Mouse (Mus musculus): ENCODE measurements around the gene Ube2z. TPM values are rescaled to one million over a fixed set of nuclear protein-coding genes. Genes with fewer than 3 reads are reported as not detected.

The Ube2z gene
- total RNA-seq, 2 experiments from 2014 or later, result 56.3 to 59.0 TPM

- no peak for DNase-seq (ENCODE audit: low spot score in 2 of 2)
Measured at GRCm38 (mm10) chr11:96064521-96065214, 520 bp downstream of the Ube2z start.

- no peak for DNase-seq (ENCODE audit: low spot score in 2 of 2)
Measured at GRCm38 (mm10) chr11:96058309-96058708, 6.9 kb downstream of the Ube2z start.

GRCm38 (mm10) chr11:96050854-96051253 is 14.3 kb downstream of the Ube2z start:
- no peak for DNase-seq (ENCODE audit: low spot score in 2 of 2)

- DNase-seq (ENCODE audit: low spot score in 2 of 2), result no peak
Measured at GRCm38 (mm10) chr11:96049939-96050338, 15.2 kb downstream of the Ube2z start.

GRCm38 (mm10) chr11:96047469-96048373 is 17.5 kb downstream of the Ube2z start:
- DNase-seq (ENCODE audit: low spot score in 2 of 2), result no peak

GRCm38 (mm10) chr11:96046793-96047192 is 18.4 kb downstream of the Ube2z start:
- no peak for DNase-seq (ENCODE audit: low spot score in 2 of 2)

GRCm38 (mm10) chr11:96046028-96046427 is 19.2 kb downstream of the Ube2z start:
- DNase-seq (ENCODE audit: low spot score in 2 of 2), result peak in 1 of 2 experiments; percentile 62

- DNase-seq (ENCODE audit: low spot score in 2 of 2), result no peak
Measured at GRCm38 (mm10) chr11:96044803-96045567, 20.2 kb downstream of the Ube2z start.

- no peak for DNase-seq (ENCODE audit: low spot score in 2 of 2)
Measured at GRCm38 (mm10) chr11:96038560-96038959, 26.6 kb downstream of the Ube2z start.

GRCm38 (mm10) chr11:96037499-96037898 is 27.7 kb downstream of the Ube2z start:
- no peak for DNase-seq (ENCODE audit: low spot score in 2 of 2)

- no peak for DNase-seq (ENCODE audit: low spot score in 2 of 2)
Measured at GRCm38 (mm10) chr11:96035133-96035532, 30.1 kb downstream of the Ube2z start.

GRCm38 (mm10) chr11:96034596-96035052 is 30.6 kb downstream of the Ube2z start, which contains the start of gene Snf8:
Gene Snf8, plus strand, starts transcription at chr11:96034885.
- peak; percentile 91 to 96 for DNase-seq (ENCODE audit: low spot score in 2 of 2)

- no peak for DNase-seq (ENCODE audit: low spot score in 2 of 2)
Measured at GRCm38 (mm10) chr11:96034116-96034515, 31.1 kb downstream of the Ube2z start.

- DNase-seq (ENCODE audit: low spot score in 2 of 2), result no peak
Measured at GRCm38 (mm10) chr11:96033264-96033663, 31.9 kb downstream of the Ube2z start.

GRCm38 (mm10) chr11:96031701-96032100 is 33.5 kb downstream of the Ube2z start:
- no peak for DNase-seq (ENCODE audit: low spot score in 2 of 2)

- DNase-seq (ENCODE audit: low spot score in 2 of 2), result no peak
Measured at GRCm38 (mm10) chr11:96030571-96030970, 34.6 kb downstream of the Ube2z start.

GRCm38 (mm10) chr11:96028130-96028529 is 37.1 kb downstream of the Ube2z start:
- no peak for DNase-seq (ENCODE audit: low spot score in 2 of 2)

GRCm38 (mm10) chr11:96020622-96021021 is 44.6 kb downstream of the Ube2z start:
- no peak for DNase-seq (ENCODE audit: low spot score in 2 of 2)

GRCm38 (mm10) chr11:96017941-96018351 is 47.2 kb downstream of the Ube2z start:
- no peak for DNase-seq (ENCODE audit: low spot score in 2 of 2)

- no peak for DNase-seq (ENCODE audit: low spot score in 2 of 2)
Measured at GRCm38 (mm10) chr11:96015421-96015820, 49.8 kb downstream of the Ube2z start.

- no peak for DNase-seq (ENCODE audit: low spot score in 2 of 2)
Measured at GRCm38 (mm10) chr11:96011982-96012381, 53.2 kb downstream of the Ube2z start.
